32 mouse cellular contexts compared by ENCODE assay signal in the genomic region with DNA sequence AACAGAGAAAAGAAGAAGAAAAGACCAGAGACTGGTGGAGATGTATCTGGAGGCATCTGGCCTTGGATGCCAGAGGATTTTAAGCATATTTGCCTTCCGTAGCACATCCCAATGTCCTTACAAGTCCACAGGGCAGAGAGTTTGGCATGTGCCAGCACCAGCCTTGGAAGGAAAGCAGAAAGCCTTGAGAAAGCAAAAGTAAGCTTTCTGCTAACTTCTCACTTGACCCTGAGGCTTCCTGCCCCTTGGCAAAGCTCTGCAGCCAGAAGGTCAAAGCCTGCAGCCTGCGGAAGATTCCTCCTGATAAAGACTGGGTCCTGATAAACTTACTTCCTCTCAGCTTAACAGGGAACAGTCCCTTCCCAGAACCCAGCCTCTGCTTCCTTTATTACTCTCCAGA.
DNase-seq lines count a peak whose midpoint lies in the region; ATAC-seq lines count a peak whose summit lies in the region.
"Had no signal": no experiment of that assay in that cellular context is flagged by ENCODE, and none has a peak within 500 bp of the region (broad histone marks: within the 10 kb centered on the region; RNA-seq: fewer than 3 reads in every experiment).

No protein-coding gene starts in this region.

- no peaks in the 10 kb centered on the region for H3K36me3 ChIP-seq in kidney, embryonic 16.5 days (ENCODE audit: insufficient read depth, low read length)
- H3K36me3 ChIP-seq: embryonic facial prominence, embryonic 12.5 days; forebrain, embryonic 10.5 days; forebrain, embryonic 15.5 days; heart, embryonic 13.5 days; hindbrain, embryonic 10.5 days; hindbrain, embryonic 15.5 days; midbrain, embryonic 13.5 days; neural tube, embryonic 13.5 days had no signal

- no peak overlapping the region for H3K27ac ChIP-seq in kidney, embryonic 16.5 days (ENCODE audit: low read length)
- H3K27ac ChIP-seq: embryonic facial prominence, embryonic 12.5 days; forebrain, embryonic 10.5 days; forebrain, embryonic 15.5 days; gastrocnemius, adult 2 months; heart, embryonic 13.5 days; hindbrain, embryonic 10.5 days; hindbrain, embryonic 15.5 days; kidney, postnatal 0 days; liver, embryonic 14.5 days; macrophage; midbrain, embryonic 13.5 days; neural tube, embryonic 13.5 days; stomach, postnatal 0 days had no signal

- no peaks in the 10 kb centered on the region for H3K4me1 ChIP-seq in kidney, embryonic 16.5 days (ENCODE audit: insufficient read depth, low read length)
- H3K4me1 ChIP-seq: embryonic facial prominence, embryonic 12.5 days; forebrain, embryonic 10.5 days; forebrain, embryonic 15.5 days; hindbrain, embryonic 15.5 days; midbrain, embryonic 13.5 days had no signal

- no peaks in the 10 kb centered on the region for H3K27me3 ChIP-seq in kidney, embryonic 16.5 days (ENCODE audit: insufficient read depth, low read length)
- H3K27me3 ChIP-seq: forebrain, embryonic 15.5 days; hindbrain, embryonic 15.5 days; neural tube, embryonic 13.5 days; Patski had no signal

- 71% methylated on average over 2 of the region's 2 CpGs for WGBS in kidney, embryonic 16.5 days

- peak; percentile 11 for DNase-seq in kidney, adult 18-20 months
- peak; percentile 29 to 31 for DNase-seq in kidney, postnatal 36 days
- no peak for DNase-seq in kidney, postnatal 4 days
- DNase-seq in 416B (ENCODE audit: low read depth) = peak; percentile 56
- peak; percentile 66 for DNase-seq in adrenal gland, postnatal 10 days
- no peak for DNase-seq in frontal cortex, postnatal 25 days (ENCODE audit: low spot score in 2 of 2)
- no peak for DNase-seq in heart, postnatal 25 days (ENCODE audit: low spot score)
- DNase-seq: cerebellum, adult 11-12 months; cerebellum, adult 9-11 months; embryo, embryonic 11 days; gastrocnemius, adult 2 months; gastrocnemius, postnatal 36 days; heart, postnatal 10 days; layer of hippocampus, postnatal 36 days; left cerebral cortex, postnatal 4 days; lung, adult 2 months; lung, postnatal 10 days; right cerebral cortex, adult 18-20 months had no signal

- no peak overlapping the region for H3K4me2 ChIP-seq in kidney, embryonic 16.5 days (replicated peaks; ENCODE audit: low read depth, low read length)
- H3K4me2 ChIP-seq: embryonic facial prominence, embryonic 12.5 days; forebrain, embryonic 15.5 days; heart, embryonic 13.5 days; hindbrain, embryonic 15.5 days; midbrain, embryonic 13.5 days; neural tube, embryonic 13.5 days had no signal

- no peaks in the 10 kb centered on the region for H3K9me3 ChIP-seq in kidney, embryonic 16.5 days (ENCODE audit: low read length)
- H3K9me3 ChIP-seq: embryonic facial prominence, embryonic 12.5 days; forebrain, embryonic 10.5 days; forebrain, embryonic 15.5 days; heart, embryonic 13.5 days; hindbrain, embryonic 10.5 days; hindbrain, embryonic 15.5 days; midbrain, embryonic 13.5 days; neural tube, embryonic 13.5 days had no signal

- H3K4me3 ChIP-seq in kidney, embryonic 16.5 days (ENCODE audit: low read length) = no peak overlapping the region
- H3K4me3 ChIP-seq: embryonic facial prominence, embryonic 12.5 days; forebrain, embryonic 10.5 days; forebrain, embryonic 15.5 days; gastrocnemius, adult 2 months; heart, embryonic 13.5 days; hindbrain, embryonic 10.5 days; hindbrain, embryonic 15.5 days; midbrain, embryonic 13.5 days; neural tube, embryonic 13.5 days had no signal

- H3K9ac ChIP-seq in kidney, embryonic 16.5 days (replicated peaks; ENCODE audit: low read length) = no peak overlapping the region
- H3K9ac ChIP-seq: embryonic facial prominence, embryonic 12.5 days; forebrain, embryonic 15.5 days; heart, embryonic 13.5 days; hindbrain, embryonic 15.5 days; liver, embryonic 14.5 days; midbrain, embryonic 13.5 days; neural tube, embryonic 13.5 days had no signal

- intact Hi-C loops in heart, postnatal 25 days (cut with DNase I) = no loop called here

- ATAC-seq in kidney, embryonic 16.5 days (ENCODE audit: low FRiP score, low TSS enrichment) = no peak
- ATAC-seq: forebrain, embryonic 15.5 days; midbrain, embryonic 13.5 days; Patski had no signal

Comparison
In these comparisons a context has a peak if more than half of its experiments do, and no peak if none do; other contexts are left out.
1. DNase-seq: peak in kidney, adult 18-20 months (single experiment), kidney, postnatal 36 days (2 of 2), 416B (single experiment) and adrenal gland, postnatal 10 days (single experiment); none in kidney, postnatal 4 days (0 of 2), frontal cortex, postnatal 25 days (0 of 2) and heart, postnatal 25 days (single experiment).